Mouse (Mus musculus) small intestine, adult 2 months (tissue): ENCODE results near the gene Adcy5.

Experiments used
- CTCF ChIP-seq: fragments of 200-500 bp; IDR thresholded peaks from 2 replicates; pipeline ENCODE4 v1.5.1; 2012; ENCODE audit warnings: low read depth, mild to moderate bottlenecking, control low read depth, inconsistent platforms, low read length, moderate library complexity, mixed read lengths; ENCODE audit not compliant: insufficient replicate concordance, insufficient read length; ENCODE audit errors: extremely low read depth
- POLR2A ChIP-seq: fragments of 200-500 bp; IDR thresholded peaks from 2 replicates; pipeline ENCODE4 v1.6.1; 2012; ENCODE audit warnings: low read depth, mild to moderate bottlenecking, control low read depth, inconsistent platforms, low read length, moderate library complexity

DNA sequence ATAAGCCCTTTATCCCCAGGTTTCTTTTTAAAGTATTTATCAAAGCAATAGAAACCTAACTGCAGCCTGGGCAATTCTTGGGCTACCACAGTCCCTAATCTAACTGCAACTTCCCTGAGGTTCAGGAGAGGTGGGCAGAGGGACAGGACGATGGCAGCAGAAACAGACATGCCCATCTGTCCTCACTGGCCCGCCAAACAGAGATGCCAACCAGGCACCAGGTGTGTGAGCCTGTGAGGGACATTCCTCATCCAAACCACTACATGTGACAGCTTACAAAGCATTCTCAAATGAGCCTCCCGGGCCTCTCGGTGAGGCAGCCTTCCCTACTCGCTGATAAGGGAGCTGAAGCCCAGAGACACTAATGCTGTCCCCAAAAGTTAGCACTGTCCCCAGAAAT, 132.6 kb downstream of the Adcy5 start:
- TF ChIP-seq POLR2A (no peak), CTCF (no peak)
